Mouse (Mus musculus) midbrain, embryonic 14.5 days (tissue): Measurements from ENCODE around the gene Isca1. TPM values are rescaled to one million over a fixed set of nuclear protein-coding genes. Genes with fewer than 3 reads are reported as not detected.
"Not testable (repeated sequence)": the region's sequence is repeated elsewhere in the genome, so short reads cannot be mapped to it uniquely, and the experiment has no call there.

Experiments
- ATAC-seq: fragments of 200-750 bp; cut with Nextera tagmentation; 2 replicates; pipeline ENCODE4 v1.8.0; 2017; ENCODE audit warnings: moderate number of reproducible peaks, moderate library complexity; ENCODE audit not compliant: low FRiP score, low TSS enrichment
- DNase-seq: peaks from one replicate; pipeline ENCODE4 v3.0.0-alpha.2; 2015
- H3K27ac ChIP-seq: fragments of 300-500 bp; sonication (generic); replicated peaks from 2 replicates; pipeline ENCODE4 v1.5.1; 2014; ENCODE audit warnings: mild to moderate bottlenecking, low read depth, low read length, moderate library complexity
- H3K27me3 ChIP-seq: fragments of 300-500 bp; sonication (generic); 2 replicates; pipeline ENCODE4 v1.6.1; 2014; ENCODE audit warnings: low read length, control low read depth, mixed read lengths; ENCODE audit not compliant: control insufficient read depth, insufficient read depth
- H3K36me3 ChIP-seq: fragments of 300-500 bp; sonication (generic); 2 replicates; pipeline ENCODE4 v1.6.1; 2014; ENCODE audit warnings: low read length, control low read depth; ENCODE audit not compliant: control insufficient read depth, insufficient read depth
- H3K4me1 ChIP-seq: fragments of 300-500 bp; sonication (generic); 2 replicates; pipeline ENCODE4 v1.6.1; 2014; ENCODE audit warnings: mild to moderate bottlenecking, antibody characterized with exemption, low read length, control low read depth; ENCODE audit not compliant: control insufficient read depth, insufficient read depth
- H3K4me2 ChIP-seq: fragments of 300-500 bp; sonication (generic); 2 replicates; pipeline ENCODE4 v1.6.1; 2014; ENCODE audit warnings: mild to moderate bottlenecking, low read length, moderate library complexity
- H3K4me3 ChIP-seq: fragments of 300-500 bp; sonication (generic); replicated peaks from 2 replicates; pipeline ENCODE4 v1.5.1; 2014; ENCODE audit warnings: low read depth, low read length
- H3K9ac ChIP-seq: fragments of 300-500 bp; sonication (generic); replicated peaks from 2 replicates; pipeline ENCODE4 v1.6.1; 2014; ENCODE audit warnings: mild to moderate bottlenecking, low read length, moderate library complexity
- H3K9me3 ChIP-seq: fragments of 300-500 bp; sonication (generic); 2 replicates; pipeline ENCODE4 v1.6.1; 2016; ENCODE audit warnings: low read length, control low read depth, mixed read lengths; ENCODE audit not compliant: control insufficient read depth
- WGBS: fragments of 180-500 bp; shearing (Covaris S2); extraction: QIAGEN DNeasy Blood & Tissue Kit; methylation state at CpG from one replicate; pipeline ENCODE4 v1.1.7; 2014; 5-methylcytosine and 5-hydroxymethylcytosine counted together
- polyA plus RNA-seq: library from polyadenylated mRNA; unstranded; fragments of >200 nt; fragmentation: Nextera tagmentation; extraction: Ambion mirVana; gene quantifications from 2 replicates; pipeline ENCODE4 v1.2.1, GENCODE M21; 2014

Gene Isca1
- polyA plus RNA-seq, 1 experiment from 2014 or later = 194 TPM

GRCm38 (mm10) chr13:59722089-59722488, 47.5 kb downstream of the Isca1 start:
- not testable (repeated sequence) for H3K9ac ChIP-seq, H3K27me3 ChIP-seq, H3K4me2 ChIP-seq, H3K9me3 ChIP-seq, H3K27ac ChIP-seq, DNase-seq, H3K36me3 ChIP-seq, H3K4me1 ChIP-seq, H3K4me3 ChIP-seq, ATAC-seq
- WGBS = 79% methylated on average over 1 of the region's 1 CpGs

GRCm38 (mm10) chr13:59719475-59719874, 50.1 kb downstream of the Isca1 start:
- no peak for DNase-seq
- H3K4me3 ChIP-seq = no peak overlapping the region
- H3K27ac ChIP-seq = no peak overlapping the region
- no peaks in the 10 kb centered on the region for H3K9me3 ChIP-seq
- H3K9ac ChIP-seq = no peak overlapping the region
- H3K36me3 ChIP-seq = no peaks in the 10 kb centered on the region
- no peak overlapping the region for H3K4me2 ChIP-seq
- WGBS = 100% methylated on average over 1 of the region's 1 CpGs
- no peak for ATAC-seq
- no peaks in the 10 kb centered on the region for H3K27me3 ChIP-seq
- H3K4me1 ChIP-seq = no peaks in the 10 kb centered on the region

- WGBS = 49% methylated on average over 6 of the region's 6 CpGs
- not testable (repeated sequence) for H3K4me1 ChIP-seq, H3K27me3 ChIP-seq, H3K9me3 ChIP-seq, H3K27ac ChIP-seq, H3K4me2 ChIP-seq, ATAC-seq, H3K36me3 ChIP-seq, H3K4me3 ChIP-seq, H3K9ac ChIP-seq
- DNase-seq = peak; percentile 8
Measured at GRCm38 (mm10) chr13:59718857-59719440, 50.7 kb downstream of the Isca1 start.

- no peaks in the 10 kb centered on the region for H3K36me3 ChIP-seq
- ATAC-seq = no peak
- 49% methylated on average over 3 of the region's 3 CpGs for WGBS
- no peaks in the 10 kb centered on the region for H3K27me3 ChIP-seq
- H3K9me3 ChIP-seq = no peaks in the 10 kb centered on the region
- no peak overlapping the region for H3K27ac ChIP-seq
- no peak overlapping the region for H3K4me2 ChIP-seq
- H3K9ac ChIP-seq = no peak overlapping the region
- no peak for DNase-seq
- H3K4me3 ChIP-seq = no peak overlapping the region
- H3K4me1 ChIP-seq = no peaks in the 10 kb centered on the region
Measured at GRCm38 (mm10) chr13:59713710-59714109, 55.9 kb downstream of the Isca1 start.

GRCm38 (mm10) chr13:59711984-59712383, 57.6 kb downstream of the Isca1 start, which contains the start of gene Spata31d1b:
Gene Spata31d1b, plus strand, starts transcription at chr13:59712284.
- H3K9me3 ChIP-seq, H3K27me3 ChIP-seq, H3K4me1 ChIP-seq, ATAC-seq, H3K36me3 ChIP-seq, H3K4me3 ChIP-seq, DNase-seq, H3K4me2 ChIP-seq, H3K27ac ChIP-seq, H3K9ac ChIP-seq: not testable (repeated sequence)
- WGBS = 68% methylated on average over 3 of the region's 3 CpGs

- no peak for DNase-seq
- Histone ChIP-seq H3K36me3 (no peaks in the 10 kb centered on the region), H3K4me3 (no peak within 1 kb of the TSS), H3K4me2 (no peak within 1 kb of the TSS), H3K4me1 (no peaks in the 10 kb centered on the region), H3K9ac (no peak within 1 kb of the TSS), H3K27me3 (no peaks in the 10 kb centered on the region), H3K9me3 (no peaks in the 10 kb centered on the region), H3K27ac (no peak within 1 kb of the TSS)
- 91% methylated on average over 15 of the region's 15 CpGs for WGBS
- ATAC-seq = no peak
Measured at GRCm38 (mm10) chr13:59710230-59710629, 59.4 kb downstream of the Isca1 start, which contains the start of gene Spata31d1a. Gene Spata31d1a, minus strand, starts transcription at chr13:59710330.

Other genes starting within 250 kb of the Isca1 start
- 82.6 and 84.2 TPM in 2 replicates for gene Agtpbp1, start 184.6 kb downstream of the Isca1 start, polyA plus RNA-seq
- 153 and 173 TPM in 2 replicates for gene Naa35, start 184.6 kb downstream of the Isca1 start, polyA plus RNA-seq
- gene Golm1, start 94.0 kb downstream of the Isca1 start, polyA plus RNA-seq = 27.5 and 46.0 TPM in 2 replicates
- gene 4921517D22Rik, start 75.7 kb downstream of the Isca1 start, polyA plus RNA-seq = not detected in 2 replicates
- gene Spata31d1a, start 59.5 kb downstream of the Isca1 start, polyA plus RNA-seq = 0.19 TPM in 1 of 2 replicates, not detected in the other
- not detected in 2 replicates for gene Spata31d1b, start 57.5 kb downstream of the Isca1 start, polyA plus RNA-seq
- gene Spata31d1d, start 38.1 kb downstream of the Isca1 start, polyA plus RNA-seq = not detected in 2 replicates
- gene 1700014D04Rik, start 23.1 kb downstream of the Isca1 start, polyA plus RNA-seq = 0.07 and 0.30 TPM in 2 replicates
- not detected in 2 replicates for gene Gm49354, start 12.4 kb upstream of the Isca1 start, polyA plus RNA-seq
- 34.3 and 50.4 TPM in 2 replicates for gene Tut7, start 53.3 kb upstream of the Isca1 start, polyA plus RNA-seq